Mouse (Mus musculus) C2C12 (cell line): Measurements from ENCODE around the gene Shroom2.

ENCODE experiments used
- CEBPB ChIP-seq: IDR thresholded peaks from one replicate; pipeline ENCODE4 v1.6.1; 2011; ENCODE audit warnings: low read depth, mild to moderate bottlenecking, control low read depth, moderate library complexity
- CTCF ChIP-seq: IDR thresholded peaks from one replicate; pipeline ENCODE4 v1.5.1; 2011; ENCODE audit not compliant: control insufficient read depth, insufficient read depth, insufficient read length
- FOSL1 ChIP-seq: IDR thresholded peaks from one replicate; pipeline ENCODE4 v1.8.0; 2011; ENCODE audit warnings: mild to moderate bottlenecking, low read length; ENCODE audit not compliant: poor library complexity, insufficient read depth, severe bottlenecking
- MYOD1 ChIP-seq: IDR thresholded peaks from one replicate; pipeline ENCODE4 v1.6.1; 2011; ENCODE audit warnings: low read depth; ENCODE audit not compliant: control insufficient read depth, insufficient read length
- MYOG ChIP-seq: IDR thresholded peaks from one replicate; pipeline ENCODE4 v1.6.1; 2011; ENCODE audit not compliant: control insufficient read depth, insufficient read length; ENCODE audit errors: extremely low read depth
- USF1 ChIP-seq: IDR thresholded peaks from one replicate; pipeline ENCODE4 v1.6.1; 2011; ENCODE audit warnings: low read depth, mild to moderate bottlenecking, control low read depth, moderate library complexity

DNA sequence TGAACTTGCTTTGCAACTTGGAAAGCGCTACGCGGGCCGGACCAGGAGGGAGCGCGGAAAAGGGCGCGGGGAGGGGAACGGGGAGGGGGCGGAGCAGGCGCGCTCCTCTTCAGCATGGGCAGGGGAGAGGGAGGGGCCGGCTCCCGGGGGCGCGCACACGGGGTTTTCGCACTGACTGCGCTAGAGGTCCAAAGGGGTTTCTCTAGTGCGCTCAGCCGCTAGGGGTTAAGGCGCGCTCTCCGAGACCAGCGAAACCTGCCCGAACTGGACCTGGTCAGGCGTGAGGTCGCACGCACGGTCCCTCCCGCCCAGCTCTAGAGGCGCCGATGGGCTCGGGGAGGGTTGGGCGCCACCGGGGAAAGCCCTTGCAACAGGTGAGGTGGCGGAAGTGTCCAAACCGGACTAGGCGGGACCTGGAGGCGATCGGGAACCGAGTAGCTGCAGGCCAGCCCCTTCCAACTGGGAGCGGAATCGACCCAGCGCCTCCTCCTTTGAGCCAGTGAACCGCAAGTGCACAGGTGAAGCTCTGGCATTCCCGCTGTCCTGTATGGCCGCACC, 414 bp upstream of the Shroom2 start:
- TF ChIP-seq CEBPB (no peak), CTCF (no peak), USF1 (no peak), MYOD1 (no peak), FOSL1 (no peak), MYOG (no peak)
